Mouse (Mus musculus): ENCODE data around the gene Tmem231. TPM values are rescaled to one million over a fixed set of nuclear protein-coding genes. Genes with fewer than 3 reads are reported as not detected.

Tmem231 gene
- polyA plus RNA-seq, 1 experiment from 2014 or later, result 22.4 TPM

- peaks cover 2% of the 10 kb centered on the region; the same call in 1 of the 2 replicates for H3K36me3 ChIP-seq (ENCODE audit: control insufficient read depth, insufficient read depth, low read length)
- 84% methylated on average over 7 of the region's 7 CpGs for WGBS
These were observed 31.3 kb upstream of the Tmem231 start for GRCm38 (mm10) chr8:111964849-111965561.

DNA sequence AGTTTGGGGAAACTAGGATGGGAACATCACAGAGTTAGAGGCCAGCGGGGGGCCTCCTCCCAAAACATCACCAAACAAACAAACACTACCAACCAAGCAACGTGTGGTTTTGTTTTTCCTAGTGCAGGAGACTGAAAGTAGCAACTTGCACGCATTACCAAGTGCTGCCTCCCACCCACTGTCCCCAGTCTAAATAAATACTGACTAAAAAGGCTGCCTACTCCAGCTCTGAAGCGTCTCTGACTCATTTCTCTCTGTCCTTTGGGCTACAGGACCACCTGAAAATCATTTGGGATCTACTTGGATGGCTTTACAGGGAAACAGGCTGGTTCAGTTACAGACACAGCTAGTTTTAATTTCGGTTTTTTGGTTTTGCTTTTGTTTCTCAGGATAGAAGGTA, 30.7 kb upstream of the Tmem231 start:
- no peaks in the 10 kb centered on the region for H3K27me3 ChIP-seq (ENCODE audit: control insufficient read depth, insufficient read depth, low read depth, low read length)
- WGBS, result 70% methylated on average over 5 of the region's 5 CpGs
- H3K4me3 ChIP-seq (ENCODE audit: low read depth, low read length), result no peak overlapping the region
- no peaks in the 10 kb centered on the region for H3K4me1 ChIP-seq (ENCODE audit: control insufficient read depth, insufficient read depth, low read length)
- H3K9ac ChIP-seq (ENCODE audit: low read depth, low read length), result no peak overlapping the region
- H3K9me3 ChIP-seq (replicated peaks; ENCODE audit: control insufficient read depth, low read length, poor library complexity, severe bottlenecking), result no peaks in the 10 kb centered on the region
- ATAC-seq, result no peak
- no peak overlapping the region for H3K4me2 ChIP-seq (ENCODE audit: low read length)
- no peak overlapping the region for H3K27ac ChIP-seq (ENCODE audit: low read length)
- H3K36me3 ChIP-seq (ENCODE audit: control insufficient read depth, insufficient read depth, low read length), result peaks cover 2% of the 10 kb centered on the region; the same call in 1 of the 2 replicates

More at GRCm38 (mm10) chr8:111964849-111965561, 31.3 kb upstream of the Tmem231 start:
- Histone ChIP-seq H3K4me3 (ENCODE audit: low read depth, low read length) (no peak overlapping the region), H3K4me1 (ENCODE audit: control insufficient read depth, insufficient read depth, low read length) (no peaks in the 10 kb centered on the region), H3K9me3 (replicated peaks; ENCODE audit: control insufficient read depth, low read length, poor library complexity, severe bottlenecking) (no peaks in the 10 kb centered on the region), H3K27ac (ENCODE audit: low read length) (no peak overlapping the region), H3K27me3 (ENCODE audit: control insufficient read depth, insufficient read depth, low read depth, low read length) (no peaks in the 10 kb centered on the region), H3K9ac (ENCODE audit: low read depth, low read length) (no peak overlapping the region), H3K4me2 (ENCODE audit: low read length) (no peak overlapping the region)
- ATAC-seq, result no peak

- ATAC-seq, result no peak
These were observed 29.9 kb upstream of the Tmem231 start for GRCm38 (mm10) chr8:111963546-111963945.

GRCm38 (mm10) chr8:111963091-111963490, 29.4 kb upstream of the Tmem231 start:
- Histone ChIP-seq H3K9me3 (replicated peaks; ENCODE audit: control insufficient read depth, low read length, poor library complexity, severe bottlenecking) (no peaks in the 10 kb centered on the region), H3K27me3 (ENCODE audit: control insufficient read depth, insufficient read depth, low read depth, low read length) (no peaks in the 10 kb centered on the region), H3K4me2 (ENCODE audit: low read length) (no peak overlapping the region), H3K4me1 (ENCODE audit: control insufficient read depth, insufficient read depth, low read length) (no peaks in the 10 kb centered on the region), H3K9ac (ENCODE audit: low read depth, low read length) (no peak overlapping the region), H3K27ac (ENCODE audit: low read length) (no peak overlapping the region), H3K36me3 (ENCODE audit: control insufficient read depth, insufficient read depth, low read length) (no peaks in the 10 kb centered on the region), H3K4me3 (ENCODE audit: low read depth, low read length) (no peak overlapping the region)
- ATAC-seq, result no peak
- WGBS, result 65% methylated on average over 10 of the region's 10 CpGs

More at GRCm38 (mm10) chr8:111963546-111963945, 29.9 kb upstream of the Tmem231 start:
- Histone ChIP-seq H3K4me3 (ENCODE audit: low read depth, low read length) (no peak overlapping the region), H3K9ac (ENCODE audit: low read depth, low read length) (no peak overlapping the region), H3K27ac (ENCODE audit: low read length) (no peak overlapping the region), H3K27me3 (ENCODE audit: control insufficient read depth, insufficient read depth, low read depth, low read length) (no peaks in the 10 kb centered on the region), H3K4me2 (ENCODE audit: low read length) (no peak overlapping the region), H3K4me1 (ENCODE audit: control insufficient read depth, insufficient read depth, low read length) (no peaks in the 10 kb centered on the region), H3K9me3 (replicated peaks; ENCODE audit: control insufficient read depth, low read length, poor library complexity, severe bottlenecking) (no peaks in the 10 kb centered on the region), H3K36me3 (ENCODE audit: control insufficient read depth, insufficient read depth, low read length) (0 out of 2 replicates have a peak, but pooled peaks cover 2% of the 10 kb centered on the region)
- 79% methylated on average over 4 of the region's 4 CpGs for WGBS

DNA sequence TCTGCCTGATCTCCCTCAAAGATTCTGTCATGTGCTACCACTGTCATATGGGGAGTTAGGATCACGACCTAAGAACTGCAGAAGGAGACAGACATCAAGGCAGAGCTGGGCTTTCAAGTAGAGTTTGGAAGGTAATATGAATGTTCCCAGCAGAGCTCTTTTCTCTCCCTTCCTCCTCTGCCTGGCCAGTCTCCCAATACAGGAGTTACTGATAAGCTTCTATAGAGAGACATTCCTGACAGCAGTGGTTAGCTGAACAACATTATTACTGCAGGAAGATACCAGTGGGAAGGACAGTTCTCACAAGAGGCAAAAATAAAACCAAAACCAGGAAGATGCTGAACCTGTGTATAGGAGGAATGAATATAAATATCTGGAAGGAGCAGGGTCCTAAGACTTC, 28.9 kb upstream of the Tmem231 start:
- H3K9ac ChIP-seq (ENCODE audit: low read depth, low read length), result no peak overlapping the region
- no peak overlapping the region for H3K27ac ChIP-seq (ENCODE audit: low read length)
- no peaks in the 10 kb centered on the region for H3K27me3 ChIP-seq (ENCODE audit: control insufficient read depth, insufficient read depth, low read depth, low read length)
- no peaks in the 10 kb centered on the region for H3K36me3 ChIP-seq (ENCODE audit: control insufficient read depth, insufficient read depth, low read length)
- no peak for ATAC-seq
- H3K4me3 ChIP-seq (ENCODE audit: low read depth, low read length), result no peak overlapping the region
- no peaks in the 10 kb centered on the region for H3K4me1 ChIP-seq (ENCODE audit: control insufficient read depth, insufficient read depth, low read length)
- 89% methylated on average over 1 of the region's 1 CpGs for WGBS
- H3K9me3 ChIP-seq (replicated peaks; ENCODE audit: control insufficient read depth, low read length, poor library complexity, severe bottlenecking), result no peaks in the 10 kb centered on the region
- H3K4me2 ChIP-seq (ENCODE audit: low read length), result no peak overlapping the region

DNA sequence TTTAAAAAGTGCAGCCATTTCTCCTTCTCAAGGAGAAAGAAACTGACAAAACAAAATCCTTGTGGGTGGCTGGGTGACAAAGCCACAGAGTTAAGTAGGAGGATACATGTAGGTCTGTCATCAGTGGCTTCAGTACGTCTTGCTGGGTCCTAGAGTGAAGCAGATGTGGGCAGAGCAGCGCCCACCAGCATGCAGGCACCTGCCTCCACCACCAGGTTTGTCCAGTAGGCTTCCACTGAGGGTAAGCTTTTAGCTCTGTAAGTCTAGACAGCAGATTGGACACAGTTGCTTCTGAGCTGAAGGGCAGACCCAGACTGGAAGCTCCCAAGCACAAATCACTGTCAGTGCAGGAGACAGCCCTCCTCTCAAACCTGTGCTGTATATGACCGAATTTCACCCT, 27.6 kb upstream of the Tmem231 start:
- peaks cover 9% of the 10 kb centered on the region; the same call in 1 of the 2 replicates for H3K36me3 ChIP-seq (ENCODE audit: control insufficient read depth, insufficient read depth, low read length)
- H3K9ac ChIP-seq (ENCODE audit: low read depth, low read length), result no peak overlapping the region
- WGBS, result 78% methylated on average over 3 of the region's 3 CpGs
- ATAC-seq, result no peak
- H3K4me2 ChIP-seq (ENCODE audit: low read length), result no peak overlapping the region
- H3K4me1 ChIP-seq (ENCODE audit: control insufficient read depth, insufficient read depth, low read length), result no peaks in the 10 kb centered on the region
- H3K27ac ChIP-seq (ENCODE audit: low read length), result no peak overlapping the region
- no peaks in the 10 kb centered on the region for H3K27me3 ChIP-seq (ENCODE audit: control insufficient read depth, insufficient read depth, low read depth, low read length)
- no peak overlapping the region for H3K4me3 ChIP-seq (ENCODE audit: low read depth, low read length)
- H3K9me3 ChIP-seq (replicated peaks; ENCODE audit: control insufficient read depth, low read length, poor library complexity, severe bottlenecking), result no peaks in the 10 kb centered on the region

GRCm38 (mm10) chr8:111960591-111961321, 27.1 kb upstream of the Tmem231 start:
- Histone ChIP-seq H3K36me3 (ENCODE audit: control insufficient read depth, insufficient read depth, low read length) (peaks cover 11% of the 10 kb centered on the region; the same call in 1 of the 2 replicates), H3K4me2 (ENCODE audit: low read length) (no peak overlapping the region), H3K27ac (ENCODE audit: low read length) (no peak overlapping the region), H3K27me3 (ENCODE audit: control insufficient read depth, insufficient read depth, low read depth, low read length) (no peaks in the 10 kb centered on the region), H3K9me3 (replicated peaks; ENCODE audit: control insufficient read depth, low read length, poor library complexity, severe bottlenecking) (no peaks in the 10 kb centered on the region), H3K9ac (ENCODE audit: low read depth, low read length) (no peak overlapping the region), H3K4me1 (ENCODE audit: control insufficient read depth, insufficient read depth, low read length) (no peaks in the 10 kb centered on the region), H3K4me3 (ENCODE audit: low read depth, low read length) (no peak overlapping the region)
- ATAC-seq, result no peak
- WGBS, result 71% methylated on average over 15 of the region's 15 CpGs

DNA sequence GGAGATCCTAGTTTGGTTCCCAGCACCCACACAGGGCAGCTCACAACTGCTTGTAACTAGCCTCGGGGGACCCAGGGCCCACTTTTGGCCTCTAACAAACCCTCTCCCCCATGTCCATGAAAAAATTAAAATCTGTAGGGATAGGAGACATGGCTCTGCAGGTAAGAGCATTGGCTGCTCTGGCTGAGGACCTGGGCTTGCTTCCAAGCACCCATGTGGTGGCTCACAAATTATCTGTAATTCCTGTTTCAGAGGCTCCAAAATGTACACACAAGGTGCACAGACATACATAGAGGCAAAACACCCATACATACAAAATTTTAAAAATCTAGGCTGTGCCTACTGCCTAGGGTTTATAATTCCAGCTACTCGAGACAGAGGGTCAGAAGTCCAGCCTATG, 23.6 kb upstream of the Tmem231 start:
- peaks cover 26% of the 10 kb centered on the region for H3K36me3 ChIP-seq (ENCODE audit: control insufficient read depth, insufficient read depth, low read length)
- H3K9ac ChIP-seq (ENCODE audit: low read depth, low read length), result no peak overlapping the region
- no peak for ATAC-seq
- no peak overlapping the region for H3K4me3 ChIP-seq (ENCODE audit: low read depth, low read length)
- H3K4me2 ChIP-seq (ENCODE audit: low read length), result no peak overlapping the region
- WGBS, result 94% methylated on average over 2 of the region's 2 CpGs
- no peaks in the 10 kb centered on the region for H3K4me1 ChIP-seq (ENCODE audit: control insufficient read depth, insufficient read depth, low read length)
- H3K27me3 ChIP-seq (ENCODE audit: control insufficient read depth, insufficient read depth, low read depth, low read length), result no peaks in the 10 kb centered on the region
- no peaks in the 10 kb centered on the region for H3K9me3 ChIP-seq (replicated peaks; ENCODE audit: control insufficient read depth, low read length, poor library complexity, severe bottlenecking)
- no peak overlapping the region for H3K27ac ChIP-seq (ENCODE audit: low read length)

DNA sequence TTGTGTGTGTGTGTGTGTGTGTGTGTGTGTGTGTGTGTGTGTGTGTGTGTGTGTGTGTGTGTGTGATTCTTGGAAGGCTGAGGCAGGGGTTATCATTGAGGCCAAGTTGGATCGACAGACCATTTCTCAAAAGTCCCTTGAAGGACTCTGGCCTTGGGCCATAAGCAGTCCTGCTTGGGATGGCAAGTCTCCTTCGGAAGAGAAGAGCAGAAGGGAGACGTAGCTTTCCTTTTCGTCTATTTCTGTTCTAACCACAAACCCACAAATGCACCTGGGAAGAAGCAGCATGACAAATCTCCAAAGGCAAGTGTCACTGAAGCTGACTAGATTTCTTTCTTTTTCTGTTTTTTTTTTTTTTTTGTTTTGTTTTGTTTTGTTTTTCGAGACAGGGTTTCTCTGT, 22.2 kb upstream of the Tmem231 start:
- H3K36me3 ChIP-seq (ENCODE audit: control insufficient read depth, insufficient read depth, low read length), result peaks cover 27% of the 10 kb centered on the region
- H3K27me3 ChIP-seq (ENCODE audit: control insufficient read depth, insufficient read depth, low read depth, low read length), result no peaks in the 10 kb centered on the region
- H3K4me1 ChIP-seq (ENCODE audit: control insufficient read depth, insufficient read depth, low read length), result no peaks in the 10 kb centered on the region
- WGBS, result 97% methylated on average over 5 of the region's 5 CpGs
- H3K9me3 ChIP-seq (replicated peaks; ENCODE audit: control insufficient read depth, low read length, poor library complexity, severe bottlenecking), result no peaks in the 10 kb centered on the region
- no peak overlapping the region for H3K4me3 ChIP-seq (ENCODE audit: low read depth, low read length)
- H3K27ac ChIP-seq (ENCODE audit: low read length), result no peak overlapping the region
- no peak overlapping the region for H3K9ac ChIP-seq (ENCODE audit: low read depth, low read length)
- no peak for ATAC-seq
- no peak overlapping the region for H3K4me2 ChIP-seq (ENCODE audit: low read length)

All from midbrain, embryonic 16.5 days (tissue).